Mouse (Mus musculus): ENCODE data around the gene Cacna1c. TPM values are rescaled to one million over a fixed set of nuclear protein-coding genes. Genes with fewer than 3 reads are reported as not detected.

Cacna1c gene
- polyA plus RNA-seq, 1 experiment from 2014 or later = 2.3 TPM

- H3K9ac ChIP-seq (ENCODE audit: low read depth, low read length) = no peak overlapping the region
- H3K36me3 ChIP-seq (ENCODE audit: control insufficient read depth, insufficient read depth, low read length) = no peaks in the 10 kb centered on the region
- H3K4me1 ChIP-seq (replicated peaks; ENCODE audit: control insufficient read depth, insufficient read depth, low read length) = peaks cover 9% of the 10 kb centered on the region
- no peak for ATAC-seq (replicated peaks; ENCODE audit: low FRiP score)
- no peaks in the 10 kb centered on the region for H3K27me3 ChIP-seq (replicated peaks; ENCODE audit: control insufficient read depth, insufficient read depth, low read length)
- H3K4me2 ChIP-seq = no peak overlapping the region
- no peaks in the 10 kb centered on the region for H3K9me3 ChIP-seq (ENCODE audit: control insufficient read depth, low read length)
- no peak overlapping the region for H3K4me3 ChIP-seq (ENCODE audit: low read depth, low read length)
- H3K27ac ChIP-seq (ENCODE audit: low read depth, low read length) = no peak overlapping the region
- no peak for DNase-seq (ENCODE audit: low spot score)
- 92% methylated on average over 14 of the region's 14 CpGs for WGBS
These were observed 454.4 kb downstream of the Cacna1c start for GRCm38 (mm10) chr6:118741841-118742240.

GRCm38 (mm10) chr6:118739961-118740599 is 456.1 kb downstream of the Cacna1c start:
- 68% methylated on average over 9 of the region's 9 CpGs for WGBS
- DNase-seq (ENCODE audit: low spot score) (no peak), ATAC-seq (replicated peaks; ENCODE audit: low FRiP score) (no peak)
- Histone ChIP-seq H3K4me1 (replicated peaks; ENCODE audit: control insufficient read depth, insufficient read depth, low read length) (peaks cover 18% of the 10 kb centered on the region), H3K4me2 (no peak overlapping the region), H3K9me3 (ENCODE audit: control insufficient read depth, low read length) (no peaks in the 10 kb centered on the region), H3K9ac (ENCODE audit: low read depth, low read length) (no peak overlapping the region), H3K36me3 (ENCODE audit: control insufficient read depth, insufficient read depth, low read length) (no peaks in the 10 kb centered on the region), H3K27ac (ENCODE audit: low read depth, low read length) (no peak overlapping the region), H3K27me3 (replicated peaks; ENCODE audit: control insufficient read depth, insufficient read depth, low read length) (no peaks in the 10 kb centered on the region), H3K4me3 (ENCODE audit: low read depth, low read length) (no peak overlapping the region)

- H3K4me1 ChIP-seq (replicated peaks; ENCODE audit: control insufficient read depth, insufficient read depth, low read length) = peaks cover 18% of the 10 kb centered on the region
- H3K27ac ChIP-seq (ENCODE audit: low read depth, low read length) = no peak overlapping the region
- H3K9me3 ChIP-seq (ENCODE audit: control insufficient read depth, low read length) = no peaks in the 10 kb centered on the region
- no peak overlapping the region for H3K9ac ChIP-seq (ENCODE audit: low read depth, low read length)
- DNase-seq (ENCODE audit: low spot score) = no peak
- H3K4me3 ChIP-seq (ENCODE audit: low read depth, low read length) = no peak overlapping the region
- no peak overlapping the region for H3K4me2 ChIP-seq
- no peaks in the 10 kb centered on the region for H3K27me3 ChIP-seq (replicated peaks; ENCODE audit: control insufficient read depth, insufficient read depth, low read length)
- WGBS = 70% methylated on average over 4 of the region's 4 CpGs
- H3K36me3 ChIP-seq (ENCODE audit: control insufficient read depth, insufficient read depth, low read length) = no peaks in the 10 kb centered on the region
- no peak for ATAC-seq (replicated peaks; ENCODE audit: low FRiP score)
These were observed 456.9 kb downstream of the Cacna1c start for GRCm38 (mm10) chr6:118739344-118739743.

GRCm38 (mm10) chr6:118738656-118739055 is 457.6 kb downstream of the Cacna1c start:
- H3K36me3 ChIP-seq (ENCODE audit: control insufficient read depth, insufficient read depth, low read length) = no peaks in the 10 kb centered on the region
- ATAC-seq (replicated peaks; ENCODE audit: low FRiP score) (no peak), DNase-seq (ENCODE audit: low spot score) (no peak)
- H3K4me2 ChIP-seq = no peak overlapping the region
- H3K4me1 ChIP-seq (replicated peaks; ENCODE audit: control insufficient read depth, insufficient read depth, low read length) = peaks cover 18% of the 10 kb centered on the region
- H3K27ac ChIP-seq (ENCODE audit: low read depth, low read length) = no peak overlapping the region
- no peak overlapping the region for H3K4me3 ChIP-seq (ENCODE audit: low read depth, low read length)
- 68% methylated on average over 3 of the region's 3 CpGs for WGBS
- H3K27me3 ChIP-seq (replicated peaks; ENCODE audit: control insufficient read depth, insufficient read depth, low read length) = no peaks in the 10 kb centered on the region
- no peak overlapping the region for H3K9ac ChIP-seq (ENCODE audit: low read depth, low read length)
- no peaks in the 10 kb centered on the region for H3K9me3 ChIP-seq (ENCODE audit: control insufficient read depth, low read length)

- no peaks in the 10 kb centered on the region for H3K27me3 ChIP-seq (replicated peaks; ENCODE audit: control insufficient read depth, insufficient read depth, low read length)
- WGBS = 63% methylated on average over 6 of the region's 6 CpGs
- ATAC-seq (replicated peaks; ENCODE audit: low FRiP score) (peak; percentile 80), DNase-seq (ENCODE audit: low spot score) (no peak)
- no peak overlapping the region for H3K4me2 ChIP-seq
- H3K4me3 ChIP-seq (ENCODE audit: low read depth, low read length) = no peak overlapping the region
- H3K4me1 ChIP-seq (replicated peaks; ENCODE audit: control insufficient read depth, insufficient read depth, low read length) = peaks cover 18% of the 10 kb centered on the region
- no peak overlapping the region for H3K27ac ChIP-seq (ENCODE audit: low read depth, low read length)
- no peaks in the 10 kb centered on the region for H3K36me3 ChIP-seq (ENCODE audit: control insufficient read depth, insufficient read depth, low read length)
- H3K9ac ChIP-seq (ENCODE audit: low read depth, low read length) = no peak overlapping the region
- no peaks in the 10 kb centered on the region for H3K9me3 ChIP-seq (ENCODE audit: control insufficient read depth, low read length)
These were observed 459.1 kb downstream of the Cacna1c start for GRCm38 (mm10) chr6:118737078-118737477.

- WGBS = 70% methylated on average over 7 of the region's 7 CpGs
- DNase-seq (ENCODE audit: low spot score) (no peak), ATAC-seq (replicated peaks; ENCODE audit: low FRiP score) (no peak)
- H3K4me2 ChIP-seq = no peak overlapping the region
- no peak overlapping the region for H3K4me3 ChIP-seq (ENCODE audit: low read depth, low read length)
- no peak overlapping the region for H3K9ac ChIP-seq (ENCODE audit: low read depth, low read length)
- H3K4me1 ChIP-seq (replicated peaks; ENCODE audit: control insufficient read depth, insufficient read depth, low read length) = peaks cover 18% of the 10 kb centered on the region
- H3K9me3 ChIP-seq (ENCODE audit: control insufficient read depth, low read length) = no peaks in the 10 kb centered on the region
- no peaks in the 10 kb centered on the region for H3K27me3 ChIP-seq (replicated peaks; ENCODE audit: control insufficient read depth, insufficient read depth, low read length)
- H3K27ac ChIP-seq (ENCODE audit: low read depth, low read length) = no peak overlapping the region
- no peaks in the 10 kb centered on the region for H3K36me3 ChIP-seq (ENCODE audit: control insufficient read depth, insufficient read depth, low read length)
These were observed 459.7 kb downstream of the Cacna1c start for GRCm38 (mm10) chr6:118736491-118736890.

GRCm38 (mm10) chr6:118735145-118735544 is 461.1 kb downstream of the Cacna1c start:
- WGBS = 76% methylated on average over 3 of the region's 3 CpGs
- no peaks in the 10 kb centered on the region for H3K36me3 ChIP-seq (ENCODE audit: control insufficient read depth, insufficient read depth, low read length)
- H3K9me3 ChIP-seq (ENCODE audit: control insufficient read depth, low read length) = no peaks in the 10 kb centered on the region
- H3K4me2 ChIP-seq = no peak overlapping the region
- no peak overlapping the region for H3K9ac ChIP-seq (ENCODE audit: low read depth, low read length)
- H3K4me1 ChIP-seq (replicated peaks; ENCODE audit: control insufficient read depth, insufficient read depth, low read length) = peaks cover 14% of the 10 kb centered on the region
- no peak overlapping the region for H3K27ac ChIP-seq (ENCODE audit: low read depth, low read length)
- ATAC-seq (replicated peaks; ENCODE audit: low FRiP score) = peak; percentile 58
- no peak overlapping the region for H3K4me3 ChIP-seq (ENCODE audit: low read depth, low read length)
- no peaks in the 10 kb centered on the region for H3K27me3 ChIP-seq (replicated peaks; ENCODE audit: control insufficient read depth, insufficient read depth, low read length)
- DNase-seq (ENCODE audit: low spot score) = no peak

- WGBS = 92% methylated on average over 3 of the region's 3 CpGs
- no peak for ATAC-seq (replicated peaks; ENCODE audit: low FRiP score)
- no peak overlapping the region for H3K4me3 ChIP-seq (ENCODE audit: low read depth, low read length)
These were observed 464.3 kb downstream of the Cacna1c start for GRCm38 (mm10) chr6:118731937-118732336.

GRCm38 (mm10) chr6:118724908-118725307 is 471.3 kb downstream of the Cacna1c start:
- Histone ChIP-seq H3K27ac (ENCODE audit: low read depth, low read length) (no peak overlapping the region), H3K4me3 (ENCODE audit: low read depth, low read length) (no peak overlapping the region), H3K4me1 (replicated peaks; ENCODE audit: control insufficient read depth, insufficient read depth, low read length) (no peaks in the 10 kb centered on the region), H3K36me3 (ENCODE audit: control insufficient read depth, insufficient read depth, low read length) (no peaks in the 10 kb centered on the region), H3K9ac (ENCODE audit: low read depth, low read length) (no peak overlapping the region), H3K4me2 (no peak overlapping the region), H3K27me3 (replicated peaks; ENCODE audit: control insufficient read depth, insufficient read depth, low read length) (no peaks in the 10 kb centered on the region), H3K9me3 (ENCODE audit: control insufficient read depth, low read length) (no peaks in the 10 kb centered on the region)
- WGBS = 57% methylated on average over 4 of the region's 4 CpGs
- DNase-seq (ENCODE audit: low spot score) (no peak), ATAC-seq (replicated peaks; ENCODE audit: low FRiP score) (no peak)

More at GRCm38 (mm10) chr6:118731937-118732336, 464.3 kb downstream of the Cacna1c start:
- no peak overlapping the region for H3K27ac ChIP-seq (ENCODE audit: low read depth, low read length)
- H3K27me3 ChIP-seq (replicated peaks; ENCODE audit: control insufficient read depth, insufficient read depth, low read length) = no peaks in the 10 kb centered on the region
- no peaks in the 10 kb centered on the region for H3K36me3 ChIP-seq (ENCODE audit: control insufficient read depth, insufficient read depth, low read length)
- no peak overlapping the region for H3K4me2 ChIP-seq
- DNase-seq (ENCODE audit: low spot score) = no peak
- H3K4me1 ChIP-seq (replicated peaks; ENCODE audit: control insufficient read depth, insufficient read depth, low read length) = peaks cover 10% of the 10 kb centered on the region
- H3K9me3 ChIP-seq (ENCODE audit: control insufficient read depth, low read length) = no peaks in the 10 kb centered on the region
- no peak overlapping the region for H3K9ac ChIP-seq (ENCODE audit: low read depth, low read length)
